Mouse (Mus musculus) neural tube, embryonic 12.5 days (tissue): ENCODE results near the gene Pparg. TPM values are rescaled to one million over a fixed set of nuclear protein-coding genes. Genes with fewer than 3 reads are reported as not detected.

Source experiments
- ATAC-seq: fragments of 200-750 bp; cut with Nextera tagmentation; 2 replicates; pipeline ENCODE4 v1.8.0; 2017; ENCODE audit warnings: low read depth, mild to moderate bottlenecking, moderate TSS enrichment, moderate library complexity; ENCODE audit not compliant: low FRiP score
- H3K27ac ChIP-seq: fragments of 300-500 bp; sonication (generic); 2 replicates; pipeline ENCODE4 v1.5.1; 2016
- H3K27me3 ChIP-seq: fragments of 300-500 bp; sonication (generic); replicated peaks from 2 replicates; pipeline ENCODE4 v1.6.1; 2016; ENCODE audit warnings: mild to moderate bottlenecking
- H3K36me3 ChIP-seq: fragments of 300-500 bp; sonication (generic); 2 replicates; pipeline ENCODE4 v1.6.1; 2016; ENCODE audit warnings: mild to moderate bottlenecking
- H3K4me1 ChIP-seq: fragments of 300-500 bp; sonication (generic); 2 replicates; pipeline ENCODE4 v1.6.1; 2016
- H3K4me2 ChIP-seq: fragments of 300-500 bp; sonication (generic); replicated peaks from 2 replicates; pipeline ENCODE4 v1.6.1; 2016; ENCODE audit warnings: mild to moderate bottlenecking
- H3K4me3 ChIP-seq: fragments of 300-500 bp; sonication (generic); 2 replicates; pipeline ENCODE4 v1.5.1; 2016
- H3K9ac ChIP-seq: fragments of 300-500 bp; sonication (generic); 2 replicates; pipeline ENCODE4 v1.6.1; 2016; ENCODE audit warnings: mild to moderate bottlenecking
- H3K9me3 ChIP-seq: fragments of 300-500 bp; sonication (generic); 2 replicates; pipeline ENCODE4 v1.6.1; 2016; ENCODE audit warnings: mild to moderate bottlenecking
- WGBS: fragments of 180-500 bp; shearing (Covaris S2); methylation state at CpG from one replicate; pipeline ENCODE4 v1.1.7; 2016; 5-methylcytosine and 5-hydroxymethylcytosine counted together
- polyA plus RNA-seq: library from polyadenylated mRNA; unstranded; fragments of >200 nt; fragmentation: Nextera tagmentation; extraction: Ambion mirVana; gene quantifications from 2 replicates; pipeline ENCODE4 v1.2.1, GENCODE M21; 2016

Pparg gene
- polyA plus RNA-seq, 1 experiment from 2014 or later: 0.80 TPM

DNA sequence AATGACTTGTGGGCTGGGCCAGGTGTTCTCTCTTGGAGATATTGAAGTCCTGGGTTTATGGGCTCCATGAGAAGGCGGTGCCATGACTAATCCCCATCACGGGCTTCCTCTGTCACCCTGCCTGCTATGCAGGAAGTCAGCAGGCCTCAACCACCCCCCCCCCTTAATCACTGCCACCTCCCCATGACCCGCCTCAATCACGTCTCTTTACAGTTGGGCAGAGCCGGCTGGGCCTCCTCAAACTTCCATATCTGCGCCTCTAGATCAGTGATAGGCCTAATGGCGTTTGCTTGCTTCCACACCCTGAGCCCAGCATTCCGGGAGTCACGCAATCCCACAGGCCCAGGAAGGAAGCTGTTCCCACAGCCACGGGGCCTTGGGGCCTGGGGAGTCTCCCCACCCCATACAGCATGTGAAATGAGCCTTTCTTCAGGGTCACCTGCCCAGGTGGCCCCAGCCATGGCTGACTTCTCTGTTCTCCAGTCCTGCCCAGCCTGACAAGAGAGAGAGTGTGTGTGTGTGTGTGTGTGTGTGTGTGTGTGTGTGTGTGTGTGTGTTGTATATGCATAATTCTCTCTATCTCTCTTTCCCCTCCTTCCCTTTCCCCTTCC, 142.9 kb downstream of the Pparg start:
- no peaks in the 10 kb centered on the region for H3K4me1 ChIP-seq
- no peak overlapping the region for H3K27ac ChIP-seq
- H3K36me3 ChIP-seq: no peaks in the 10 kb centered on the region
- H3K27me3 ChIP-seq: no peaks in the 10 kb centered on the region
- H3K4me2 ChIP-seq: no peak overlapping the region
- no peak for ATAC-seq
- no peak overlapping the region for H3K9ac ChIP-seq
- H3K9me3 ChIP-seq: 0 out of 2 replicates have a peak, but pooled peaks cover 5% of the 10 kb centered on the region
- 89% methylated on average over 10 of the region's 10 CpGs for WGBS
- H3K4me3 ChIP-seq: no peak overlapping the region

GRCm38 (mm10) chr6:115504160-115504558, 143.4 kb downstream of the Pparg start:
- Histone ChIP-seq H3K4me3 (no peak overlapping the region), H3K9me3 (0 out of 2 replicates have a peak, but pooled peaks cover 5% of the 10 kb centered on the region), H3K9ac (no peak overlapping the region), H3K27ac (no peak overlapping the region), H3K27me3 (no peaks in the 10 kb centered on the region), H3K4me1 (no peaks in the 10 kb centered on the region), H3K36me3 (no peaks in the 10 kb centered on the region), H3K4me2 (no peak overlapping the region)
- WGBS: 89% methylated on average over 3 of the region's 3 CpGs
- no peak for ATAC-seq

GRCm38 (mm10) chr6:115504915-115505314, 144.2 kb downstream of the Pparg start:
- 0 out of 2 replicates have a peak, but pooled peaks cover 5% of the 10 kb centered on the region for H3K9me3 ChIP-seq
- no peaks in the 10 kb centered on the region for H3K4me1 ChIP-seq
- no peak overlapping the region for H3K27ac ChIP-seq
- no peak overlapping the region for H3K4me2 ChIP-seq
- no peak for ATAC-seq
- H3K27me3 ChIP-seq: no peaks in the 10 kb centered on the region
- no peak overlapping the region for H3K9ac ChIP-seq
- WGBS: 87% methylated on average over 5 of the region's 5 CpGs
- no peak overlapping the region for H3K4me3 ChIP-seq
- no peaks in the 10 kb centered on the region for H3K36me3 ChIP-seq

- no peak overlapping the region for H3K4me3 ChIP-seq
- no peaks in the 10 kb centered on the region for H3K4me1 ChIP-seq
- H3K9me3 ChIP-seq: 0 out of 2 replicates have a peak, but pooled peaks cover 5% of the 10 kb centered on the region
- no peak for ATAC-seq
- H3K9ac ChIP-seq: no peak overlapping the region
- 89% methylated on average over 1 of the region's 1 CpGs for WGBS
- H3K27ac ChIP-seq: no peak overlapping the region
- no peaks in the 10 kb centered on the region for H3K36me3 ChIP-seq
- no peaks in the 10 kb centered on the region for H3K27me3 ChIP-seq
- H3K4me2 ChIP-seq: no peak overlapping the region
Measured at GRCm38 (mm10) chr6:115506425-115506824, 145.7 kb downstream of the Pparg start.

GRCm38 (mm10) chr6:115511447-115511846, 150.7 kb downstream of the Pparg start:
- Histone ChIP-seq H3K27ac (no peak overlapping the region), H3K4me2 (no peak overlapping the region), H3K9me3 (0 out of 2 replicates have a peak, but pooled peaks cover 5% of the 10 kb centered on the region), H3K4me1 (no peaks in the 10 kb centered on the region), H3K9ac (no peak overlapping the region), H3K4me3 (no peak overlapping the region), H3K36me3 (no peaks in the 10 kb centered on the region), H3K27me3 (no peaks in the 10 kb centered on the region)
- no peak for ATAC-seq
- 89% methylated on average over 3 of the region's 3 CpGs for WGBS

DNA sequence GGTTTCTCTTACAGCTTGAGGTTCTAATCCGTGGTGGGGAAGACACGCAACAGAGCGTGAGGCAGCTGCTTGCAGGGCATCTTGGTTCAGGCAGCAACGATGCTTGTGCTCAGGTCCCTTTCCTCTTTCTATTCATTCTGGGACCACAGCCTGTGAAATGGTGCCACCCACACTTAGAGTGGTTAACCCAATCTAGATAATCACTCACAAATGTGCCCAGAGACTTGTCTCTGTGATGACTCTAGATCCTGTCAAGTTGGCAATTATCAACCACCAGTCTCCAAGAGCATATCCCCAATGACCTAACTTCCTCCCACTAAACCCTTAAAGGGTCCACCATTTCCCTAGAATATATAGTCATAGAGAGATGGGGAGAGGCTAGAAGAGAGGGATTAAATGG, 152.5 kb downstream of the Pparg start:
- no peaks in the 10 kb centered on the region for H3K36me3 ChIP-seq
- H3K4me2 ChIP-seq: no peak overlapping the region
- no peaks in the 10 kb centered on the region for H3K27me3 ChIP-seq
- WGBS: 90% methylated on average over 4 of the region's 4 CpGs
- 0 out of 2 replicates have a peak, but pooled peaks cover 3% of the 10 kb centered on the region for H3K9me3 ChIP-seq
- no peak overlapping the region for H3K4me3 ChIP-seq
- no peak overlapping the region for H3K27ac ChIP-seq
- no peaks in the 10 kb centered on the region for H3K4me1 ChIP-seq
- ATAC-seq: no peak
- no peak overlapping the region for H3K9ac ChIP-seq

DNA sequence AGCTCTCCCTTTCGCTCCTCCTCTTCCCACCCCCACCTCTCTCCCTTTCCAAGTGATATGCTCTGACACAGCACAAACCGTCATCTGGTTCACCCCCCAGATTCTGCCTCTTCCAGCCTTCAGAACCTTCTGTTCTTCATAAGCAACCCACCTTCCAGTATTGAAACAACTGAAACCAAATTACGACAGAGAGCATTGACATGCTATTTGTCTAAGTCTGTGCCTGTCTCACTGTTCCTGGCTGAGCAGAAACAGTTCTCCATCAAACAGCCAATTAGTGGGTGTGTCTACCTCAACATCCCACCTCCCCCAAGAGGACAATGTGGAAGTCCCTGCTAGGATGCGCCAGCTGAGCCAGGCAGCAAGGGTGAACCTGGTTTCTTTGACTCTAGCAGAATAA, 157.2 kb downstream of the Pparg start:
- ATAC-seq: no peak
- 77% methylated on average over 4 of the region's 4 CpGs for WGBS
- no peaks in the 10 kb centered on the region for H3K4me1 ChIP-seq
- H3K27ac ChIP-seq: no peak overlapping the region
- no peaks in the 10 kb centered on the region for H3K36me3 ChIP-seq
- no peaks in the 10 kb centered on the region for H3K9me3 ChIP-seq
- H3K27me3 ChIP-seq: no peaks in the 10 kb centered on the region
- H3K4me3 ChIP-seq: no peak overlapping the region
- H3K9ac ChIP-seq: no peak overlapping the region
- no peak overlapping the region for H3K4me2 ChIP-seq

DNA sequence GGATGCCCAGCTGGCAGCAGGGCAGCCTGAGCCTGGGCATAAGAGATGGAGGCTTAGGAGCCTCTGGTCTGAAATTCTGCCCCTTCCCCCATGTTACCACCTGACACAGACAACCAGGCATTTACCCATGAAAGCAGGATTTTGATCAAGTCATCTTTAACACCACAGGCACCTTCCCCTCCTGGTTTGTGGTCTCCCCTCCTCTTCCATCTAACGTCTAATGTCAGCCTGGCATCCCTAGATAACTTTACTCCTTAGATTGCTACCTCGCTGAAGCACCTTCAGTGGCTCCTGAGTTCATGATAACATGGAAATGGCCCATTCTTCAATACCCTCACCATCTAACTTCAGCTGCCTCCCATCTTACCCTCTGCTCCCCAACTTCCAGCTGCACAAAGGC, 157.6 kb downstream of the Pparg start:
- no peaks in the 10 kb centered on the region for H3K9me3 ChIP-seq
- no peak overlapping the region for H3K27ac ChIP-seq
- H3K4me1 ChIP-seq: no peaks in the 10 kb centered on the region
- H3K4me2 ChIP-seq: no peak overlapping the region
- H3K36me3 ChIP-seq: no peaks in the 10 kb centered on the region
- no peak overlapping the region for H3K9ac ChIP-seq
- H3K27me3 ChIP-seq: no peaks in the 10 kb centered on the region
- ATAC-seq: no peak
- H3K4me3 ChIP-seq: no peak overlapping the region
- 79% methylated on average over 2 of the region's 2 CpGs for WGBS

- H3K36me3 ChIP-seq: no peaks in the 10 kb centered on the region
- no peak overlapping the region for H3K27ac ChIP-seq
- ATAC-seq: no peak
- no peak overlapping the region for H3K4me2 ChIP-seq
- no peak overlapping the region for H3K4me3 ChIP-seq
- H3K27me3 ChIP-seq: no peaks in the 10 kb centered on the region
- no peak overlapping the region for H3K9ac ChIP-seq
- WGBS: 77% methylated on average over 12 of the region's 12 CpGs
- H3K4me1 ChIP-seq: no peaks in the 10 kb centered on the region
- H3K9me3 ChIP-seq: no peaks in the 10 kb centered on the region
Measured at GRCm38 (mm10) chr6:115519275-115519699, 158.5 kb downstream of the Pparg start.

- Histone ChIP-seq H3K9me3 (no peaks in the 10 kb centered on the region), H3K27me3 (no peaks in the 10 kb centered on the region), H3K36me3 (no peaks in the 10 kb centered on the region), H3K4me3 (no peak overlapping the region), H3K4me1 (no peaks in the 10 kb centered on the region), H3K9ac (no peak overlapping the region), H3K4me2 (no peak overlapping the region), H3K27ac (no peak overlapping the region)
- 96% methylated on average over 1 of the region's 1 CpGs for WGBS
- ATAC-seq: no peak
Measured at GRCm38 (mm10) chr6:115521923-115522322, 161.2 kb downstream of the Pparg start.

GRCm38 (mm10) chr6:115522691-115523146, 162.0 kb downstream of the Pparg start:
- Histone ChIP-seq H3K9ac (no peak overlapping the region), H3K27ac (no peak overlapping the region), H3K36me3 (no peaks in the 10 kb centered on the region), H3K4me3 (no peak overlapping the region), H3K9me3 (no peaks in the 10 kb centered on the region), H3K4me1 (no peaks in the 10 kb centered on the region), H3K4me2 (no peak overlapping the region), H3K27me3 (no peaks in the 10 kb centered on the region)
- 80% methylated on average over 6 of the region's 6 CpGs for WGBS
- ATAC-seq: no peak

DNA sequence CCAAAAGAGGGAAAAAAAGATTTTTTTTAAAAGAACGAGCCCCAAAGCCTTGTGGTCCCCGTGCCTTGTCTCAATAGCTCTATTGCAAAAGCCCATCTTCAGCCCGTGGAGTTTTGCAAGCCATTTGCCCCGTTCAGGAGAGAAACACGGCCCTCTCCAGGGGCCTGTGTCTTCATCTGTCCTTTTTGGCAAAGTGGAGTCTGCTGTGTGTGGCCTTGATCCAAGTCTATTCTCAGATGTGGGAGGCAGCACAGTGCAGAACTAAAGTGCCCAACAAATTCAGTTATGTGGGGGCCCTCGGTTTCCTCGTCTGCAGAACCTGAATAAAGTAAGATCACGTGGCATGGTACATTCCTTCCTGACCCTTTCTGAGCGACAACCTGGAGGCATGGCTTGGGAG, 162.4 kb downstream of the Pparg start:
- no peaks in the 10 kb centered on the region for H3K27me3 ChIP-seq
- no peak for ATAC-seq
- H3K4me2 ChIP-seq: no peak overlapping the region
- H3K4me1 ChIP-seq: no peaks in the 10 kb centered on the region
- H3K9ac ChIP-seq: no peak overlapping the region
- WGBS: 84% methylated on average over 9 of the region's 9 CpGs
- no peak overlapping the region for H3K4me3 ChIP-seq
- no peak overlapping the region for H3K27ac ChIP-seq
- H3K36me3 ChIP-seq: no peaks in the 10 kb centered on the region
- H3K9me3 ChIP-seq: no peaks in the 10 kb centered on the region

GRCm38 (mm10) chr6:115524449-115524990, 163.8 kb downstream of the Pparg start:
- Histone ChIP-seq H3K27me3 (no peaks in the 10 kb centered on the region), H3K9ac (no peak overlapping the region), H3K36me3 (no peaks in the 10 kb centered on the region), H3K4me1 (no peaks in the 10 kb centered on the region), H3K27ac (no peak overlapping the region), H3K9me3 (no peaks in the 10 kb centered on the region), H3K4me2 (no peak overlapping the region), H3K4me3 (no peak overlapping the region)
- no peak for ATAC-seq
- 79% methylated on average over 9 of the region's 9 CpGs for WGBS
